Mouse (Mus musculus) neural tube, embryonic 10.5 days (tissue): Measurements from ENCODE around the gene Ahcyl2.
A peak's percentile ranks its signal among the peaks of the same experiment; 100 is the strongest.

Experiments used
- DNase-seq: peaks from one replicate; pipeline ENCODE4 v3.0.0-alpha.2; 2017; ENCODE audit warnings: low spot score; ENCODE audit errors: extremely low spot score

Ahcyl2 gene

DNA sequence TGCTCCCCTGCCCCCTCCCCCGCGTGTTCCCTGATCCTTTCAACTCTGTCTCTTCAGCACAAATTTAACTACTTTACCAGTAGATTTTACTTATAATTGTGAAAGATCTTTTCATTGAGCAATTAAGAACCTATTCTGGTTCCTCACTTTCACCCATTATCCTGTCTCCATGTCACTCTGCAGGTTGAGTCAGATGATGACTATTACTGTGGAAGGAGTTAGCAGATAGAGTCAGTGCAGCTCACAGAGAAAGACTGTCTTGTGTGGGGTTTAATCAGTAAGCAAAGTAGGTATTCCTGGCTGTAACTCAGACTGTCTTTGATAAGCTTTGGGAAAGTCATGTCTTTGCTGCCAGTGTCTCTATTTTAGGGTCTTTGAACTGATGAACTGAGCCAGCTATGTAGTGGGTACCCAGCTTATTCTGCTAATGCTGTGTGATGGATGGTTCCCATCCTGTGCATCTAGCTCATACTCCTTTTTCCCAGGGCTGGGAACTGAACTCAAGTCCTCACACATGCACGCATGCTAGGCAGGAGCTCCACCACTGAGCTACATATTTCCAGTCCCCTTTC is 135.6 kb downstream of the Ahcyl2 start:
- no peak for DNase-seq

DNA sequence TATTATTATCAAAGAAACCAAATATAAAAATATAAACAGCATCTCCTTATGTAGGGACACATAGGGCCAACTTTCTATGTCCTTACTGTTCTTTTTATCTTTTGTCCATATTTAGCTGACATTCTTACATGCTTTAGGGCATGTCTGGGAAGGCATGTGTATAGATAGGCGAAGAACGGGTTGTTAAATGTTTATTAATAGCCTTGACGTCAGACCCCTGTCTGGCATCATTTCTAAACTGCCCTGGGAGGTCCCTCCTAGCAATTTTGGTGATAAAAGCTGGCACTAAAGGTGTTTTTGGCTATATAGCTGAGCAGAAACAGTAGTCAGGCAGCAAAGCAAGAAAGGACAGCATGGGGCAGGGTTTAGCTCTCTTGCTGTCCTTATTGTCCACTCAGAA is 136.5 kb downstream of the Ahcyl2 start:
- DNase-seq = no peak

- no peak for DNase-seq
Measured at GRCm38 (mm10) chr6:29910631-29911030, 142.8 kb downstream of the Ahcyl2 start.

GRCm38 (mm10) chr6:29913673-29914072 is 145.9 kb downstream of the Ahcyl2 start:
- DNase-seq = no peak

GRCm38 (mm10) chr6:29914136-29914535 is 146.3 kb downstream of the Ahcyl2 start:
- no peak for DNase-seq

- peak; percentile 14 for DNase-seq
Measured at GRCm38 (mm10) chr6:29915836-29916235, 148.0 kb downstream of the Ahcyl2 start.

- peak; percentile 94 for DNase-seq
Measured at GRCm38 (mm10) chr6:29916530-29917382, 148.9 kb downstream of the Ahcyl2 start, which contains the start of gene Strip2. TSS of gene Strip2 (plus strand) at chr6:29917012.

- DNase-seq = no peak
Measured at GRCm38 (mm10) chr6:29917383-29917720, 149.5 kb downstream of the Ahcyl2 start.

GRCm38 (mm10) chr6:29917947-29918346 is 150.1 kb downstream of the Ahcyl2 start:
- peak; percentile 14 for DNase-seq

DNA sequence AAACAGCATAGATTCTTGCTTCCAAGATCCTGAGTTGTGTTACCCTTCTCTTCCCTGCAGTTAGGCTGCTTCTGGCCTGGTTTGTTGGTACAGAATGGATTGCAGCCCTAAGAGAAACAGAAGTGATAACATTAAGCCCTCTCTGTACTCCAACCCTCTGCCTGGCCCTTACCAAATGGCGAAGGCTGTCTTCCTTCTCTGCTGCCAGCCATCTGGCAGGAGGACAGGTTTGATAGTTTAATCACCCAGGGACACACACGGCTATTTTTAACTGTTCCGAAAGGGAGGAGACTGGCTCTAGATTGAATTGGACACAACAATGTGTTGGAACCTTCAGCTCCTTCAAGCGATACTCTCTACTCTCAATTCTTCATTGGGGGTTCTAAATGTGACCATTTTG is 155.7 kb downstream of the Ahcyl2 start:
- DNase-seq = no peak

GRCm38 (mm10) chr6:29925594-29926219 is 157.9 kb downstream of the Ahcyl2 start:
- no peak for DNase-seq

GRCm38 (mm10) chr6:29930087-29930486 is 162.3 kb downstream of the Ahcyl2 start:
- DNase-seq = no peak

GRCm38 (mm10) chr6:29930665-29931064 is 162.9 kb downstream of the Ahcyl2 start:
- DNase-seq = no peak

GRCm38 (mm10) chr6:29931181-29931580 is 163.4 kb downstream of the Ahcyl2 start:
- no peak for DNase-seq

DNA sequence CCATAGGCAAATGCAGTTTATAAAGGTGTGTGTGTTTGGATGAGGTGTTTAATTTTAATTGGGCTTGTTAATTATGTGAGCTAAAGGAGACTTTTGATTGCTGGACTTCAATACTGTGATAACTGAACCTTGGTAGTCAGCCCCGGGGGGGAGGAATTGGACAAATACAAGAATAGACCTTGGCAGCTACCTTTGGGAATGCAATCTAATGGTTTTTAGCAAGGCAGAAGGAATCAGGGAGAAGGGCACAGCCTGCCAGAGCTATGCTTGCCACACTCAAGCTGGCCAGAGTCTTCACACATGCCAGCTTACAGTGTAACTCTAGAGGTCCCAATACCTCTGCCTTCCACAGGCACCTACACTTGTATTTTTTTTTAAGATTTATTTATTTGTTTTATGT is 167.9 kb downstream of the Ahcyl2 start:
- DNase-seq = no peak

GRCm38 (mm10) chr6:29940428-29940827 is 172.6 kb downstream of the Ahcyl2 start:
- DNase-seq = no peak

- DNase-seq = no peak
Measured at GRCm38 (mm10) chr6:29941036-29941435, 173.2 kb downstream of the Ahcyl2 start.

DNA sequence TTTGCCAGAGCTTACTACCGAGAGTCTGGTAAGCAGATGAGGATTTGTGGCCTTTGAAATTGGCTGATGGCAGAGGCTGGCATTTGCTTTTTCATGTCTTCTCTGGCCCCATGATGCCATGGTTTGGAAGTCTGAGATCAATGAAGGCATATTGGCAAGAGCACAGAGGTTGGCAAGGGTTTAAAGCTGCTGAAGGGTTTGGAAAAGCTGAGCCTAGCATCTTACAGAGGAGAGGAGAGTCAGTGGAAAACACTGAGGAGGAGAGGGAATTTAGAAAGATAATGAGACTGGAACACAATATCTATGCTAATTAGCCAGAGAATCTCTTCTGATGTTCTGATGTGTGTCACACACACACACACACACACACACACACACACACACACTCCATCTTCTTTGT is 176.7 kb downstream of the Ahcyl2 start:
- no peak for DNase-seq

- DNase-seq = no peak
Measured at GRCm38 (mm10) chr6:29946568-29946967, 178.8 kb downstream of the Ahcyl2 start.

- DNase-seq = no peak
Measured at GRCm38 (mm10) chr6:29947823-29948222, 180.0 kb downstream of the Ahcyl2 start.

DNA sequence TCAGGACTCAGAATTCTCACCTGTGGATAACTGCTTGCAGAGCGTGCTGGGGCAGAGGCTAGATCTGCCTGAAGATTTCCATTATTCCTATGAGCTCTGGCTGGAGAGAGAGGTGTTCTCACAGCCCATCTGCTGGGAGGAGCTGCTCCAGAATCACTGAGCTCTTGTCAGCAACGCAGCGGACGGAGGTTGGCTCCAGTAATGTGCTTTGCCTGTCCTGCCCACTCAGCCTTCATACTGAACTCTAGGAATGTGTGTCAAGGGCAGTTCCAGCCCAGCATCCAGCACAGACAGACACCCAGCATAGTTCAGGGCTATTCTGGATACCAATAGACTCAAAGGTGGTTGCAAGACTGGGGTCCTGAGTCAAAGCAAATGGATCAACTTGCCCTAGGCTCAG is 188.9 kb downstream of the Ahcyl2 start:
- DNase-seq = no peak

DNA sequence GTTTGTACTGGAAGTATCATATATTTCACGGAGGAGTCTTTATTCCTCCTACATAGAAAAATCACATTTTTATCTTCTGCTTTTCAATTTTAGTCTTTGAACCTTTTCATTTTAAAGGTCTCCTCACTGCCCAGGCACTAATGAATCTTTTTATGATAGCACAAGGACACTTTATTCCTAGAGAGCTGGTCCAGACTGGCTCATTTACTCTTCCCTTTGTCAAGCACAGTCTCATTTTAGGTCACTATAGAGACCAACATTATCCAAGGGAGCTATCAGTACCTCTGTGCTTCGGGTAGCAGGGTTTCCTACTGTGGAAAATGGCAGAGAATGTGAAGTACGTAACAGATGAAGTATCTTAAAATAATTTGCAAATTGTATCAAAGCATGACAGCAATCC is 190.9 kb downstream of the Ahcyl2 start:
- DNase-seq = no peak

- no peak for DNase-seq
Measured at GRCm38 (mm10) chr6:29961081-29961480, 193.3 kb downstream of the Ahcyl2 start.
